Mouse (Mus musculus) v-Abl transformed pro-B cells (cell line): Measurements from ENCODE around the gene Impdh1.

Experiments used
- in situ Hi-C, 2 experiments: fragments of 400-800 bp; cut with MboI; formaldehyde crosslinking; loops; one replicate each; pipeline ENCODE4 v1.15.1; 2025; ENCODE audit not compliant: unreplicated experiment in 2 of 2

The Impdh1 gene

DNA sequence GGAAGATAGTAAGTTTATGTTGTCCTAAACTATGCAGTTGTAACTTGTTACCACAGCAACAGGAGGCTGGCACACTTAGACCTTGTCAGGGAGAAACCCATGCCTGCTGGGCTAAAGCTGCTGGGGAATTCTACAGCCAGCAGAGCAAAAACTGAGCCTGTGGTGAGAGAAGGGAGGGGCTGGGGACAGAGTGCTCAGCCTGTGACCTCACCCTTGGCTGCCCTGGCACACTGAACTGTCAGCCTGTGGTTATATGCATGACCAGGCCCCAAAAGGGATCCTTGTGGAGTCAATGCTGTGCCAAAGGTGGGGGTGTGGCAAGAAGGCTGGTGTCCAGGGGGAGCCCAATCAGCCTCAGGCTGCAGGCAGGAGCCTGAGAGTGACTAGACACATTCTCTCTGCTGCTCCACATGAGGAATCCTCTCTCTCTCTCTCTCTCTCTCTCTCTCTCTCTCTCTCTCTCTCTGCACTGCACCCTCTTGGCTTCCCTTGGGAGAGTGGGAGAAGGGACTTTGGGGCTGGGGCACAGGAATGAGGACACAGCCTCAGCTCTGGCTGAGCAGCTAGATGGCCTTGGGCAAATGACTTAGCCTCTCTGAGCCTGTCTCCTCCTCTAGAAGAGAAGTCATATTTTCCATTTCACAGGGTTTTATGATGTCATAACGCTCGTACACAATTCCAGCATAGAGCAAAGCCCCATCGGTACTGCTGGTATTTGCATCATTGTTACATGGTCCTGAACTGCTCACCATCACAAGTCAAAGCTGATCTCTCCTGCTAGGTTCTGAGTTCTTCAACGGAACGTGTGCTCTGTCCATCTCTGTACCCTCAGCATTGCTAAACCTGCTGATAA lies 20.1 kb downstream of the Impdh1 start:
- in situ Hi-C loops: no loop called here

DNA sequence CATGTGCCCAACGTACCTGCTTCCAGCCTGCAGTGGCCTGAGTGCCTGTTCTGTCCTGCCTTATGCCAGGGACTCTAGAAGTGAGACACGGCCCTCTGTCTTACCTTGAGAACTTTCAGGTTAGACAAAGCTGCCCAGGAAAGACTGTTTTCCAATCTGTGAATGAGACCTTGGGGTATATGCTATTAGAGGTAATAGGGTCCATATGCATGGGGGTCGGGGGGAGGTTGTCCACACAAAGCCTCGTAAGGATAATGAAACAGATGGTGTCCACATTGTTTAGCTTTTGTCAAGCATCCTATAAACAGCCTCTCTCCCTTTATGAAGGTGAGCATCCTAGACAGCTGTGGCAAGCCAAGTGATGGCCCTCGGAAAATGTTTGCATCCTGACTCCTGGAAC lies 21.0 kb downstream of the Impdh1 start:
- in situ Hi-C loops: no loop called here

DNA sequence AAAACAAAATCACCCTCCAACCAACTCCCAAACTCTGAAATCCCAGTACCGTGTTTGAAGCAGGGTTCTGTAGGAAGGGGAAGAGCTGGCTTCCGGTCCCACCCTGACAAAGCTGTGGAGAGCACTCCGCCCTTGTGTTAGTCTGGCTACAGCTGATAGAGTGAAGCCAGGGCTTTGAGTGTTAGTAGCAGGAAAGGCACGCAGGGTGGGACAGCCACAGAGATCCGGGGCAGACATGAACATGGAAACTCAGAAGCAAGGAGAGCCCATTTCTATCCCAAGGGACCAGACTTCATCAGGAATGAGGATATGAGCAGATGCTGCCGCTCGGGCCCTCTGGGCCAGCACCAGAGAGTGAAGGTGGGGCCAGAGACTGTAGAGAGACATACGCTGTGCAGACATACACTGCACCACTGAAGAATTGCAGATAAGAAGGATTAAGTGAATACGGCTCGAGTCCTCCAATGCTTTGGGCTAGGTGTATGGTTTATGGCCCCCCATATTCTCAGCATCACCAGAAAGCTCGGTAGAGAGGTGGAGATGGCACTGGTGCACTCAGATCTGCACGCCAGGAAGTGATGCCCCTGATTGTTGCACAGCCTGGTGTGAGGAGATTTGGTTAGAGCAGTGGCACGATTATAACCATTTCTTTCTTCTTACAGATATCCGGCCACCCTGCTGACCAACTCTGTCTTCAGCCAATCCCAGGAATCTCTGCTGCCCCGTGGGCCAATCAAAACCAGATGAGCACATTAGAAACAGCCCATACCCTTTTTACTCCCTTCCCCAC lies 22.0 kb downstream of the Impdh1 start:
- in situ Hi-C loops: no loop called here

DNA sequence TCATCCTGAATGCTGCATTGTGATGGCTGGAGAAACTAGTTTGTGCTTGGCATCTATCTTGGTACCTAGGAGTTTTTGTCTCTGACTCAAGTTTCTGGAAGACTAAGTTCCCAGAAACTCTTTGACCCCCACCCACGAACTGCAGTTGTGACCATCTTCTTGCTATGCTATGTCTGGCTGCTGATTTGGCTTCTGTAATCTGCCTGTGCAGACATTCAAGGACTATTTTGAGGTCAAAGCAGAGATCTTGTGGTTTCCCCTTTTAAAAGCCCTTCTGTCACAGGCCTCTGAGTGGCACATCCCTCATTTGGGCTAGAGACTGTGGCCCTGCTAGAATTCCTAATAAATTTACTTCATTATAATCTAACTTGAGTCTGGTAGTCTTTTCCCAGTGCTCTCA lies 28.2 kb downstream of the Impdh1 start:
- in situ Hi-C loops: no loop called here

DNA sequence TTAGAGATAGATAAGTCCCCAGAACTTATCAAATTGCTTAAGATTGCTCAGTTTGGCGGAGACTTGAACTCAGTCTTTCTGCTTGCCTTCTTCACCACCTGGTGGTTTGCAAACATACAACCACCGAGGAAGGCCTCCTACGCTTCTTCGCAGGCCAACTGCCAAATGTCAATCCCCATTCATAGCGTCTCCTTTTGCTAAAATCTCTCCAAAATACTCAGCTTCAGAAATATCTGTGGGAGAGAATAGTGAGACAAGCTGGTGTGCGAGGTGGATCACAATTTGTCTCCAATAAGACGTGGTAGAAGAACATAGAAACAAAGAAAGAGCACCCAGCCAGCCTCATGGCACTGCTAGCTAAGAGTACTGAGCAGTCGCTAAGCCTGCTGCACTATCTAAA lies 36.3 kb downstream of the Impdh1 start:
- in situ Hi-C loops: no loop called here

DNA sequence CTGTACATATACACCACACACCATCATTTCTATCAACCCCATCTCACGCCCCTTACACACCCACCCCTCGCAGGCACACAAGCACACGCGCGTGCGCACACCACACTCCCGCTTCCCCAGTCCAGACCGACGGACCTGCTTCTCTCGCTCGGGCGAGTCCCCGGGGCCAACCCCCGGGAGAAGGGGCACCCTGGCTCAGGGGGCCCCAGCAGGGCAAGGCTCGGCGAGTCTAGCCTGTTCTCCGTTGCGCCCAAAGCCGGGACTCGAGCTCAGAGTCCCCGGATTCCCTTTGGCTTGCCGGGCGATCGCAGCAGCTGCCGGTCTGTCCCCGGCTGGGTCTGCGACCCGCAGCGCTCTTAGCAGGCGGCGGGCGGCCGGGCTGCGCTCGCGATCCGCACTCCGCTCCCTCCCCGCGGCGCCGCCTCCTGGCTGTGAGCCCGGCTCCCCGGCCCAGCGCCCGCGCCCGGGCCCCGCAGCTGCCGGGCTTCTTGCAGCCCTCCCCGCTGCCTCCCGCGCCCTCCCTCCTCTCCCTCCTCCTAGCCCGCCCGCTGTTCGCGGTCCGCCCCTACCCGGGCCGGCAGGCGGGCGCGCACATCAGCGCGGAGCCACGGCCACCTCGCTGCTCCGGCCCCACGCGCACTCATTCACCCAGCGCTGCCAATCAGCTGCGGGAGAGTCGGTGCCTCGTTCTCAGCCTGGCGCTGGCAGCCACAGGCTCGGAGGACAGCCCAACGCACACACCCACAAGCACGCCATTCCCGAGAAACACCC lies 37.1 kb downstream of the Impdh1 start, which contains the start of gene Prrt4:
TSS of gene Prrt4 (minus strand) at position 697 of the 771 bp plus-strand sequence.
- in situ Hi-C loops: no loop called here

DNA sequence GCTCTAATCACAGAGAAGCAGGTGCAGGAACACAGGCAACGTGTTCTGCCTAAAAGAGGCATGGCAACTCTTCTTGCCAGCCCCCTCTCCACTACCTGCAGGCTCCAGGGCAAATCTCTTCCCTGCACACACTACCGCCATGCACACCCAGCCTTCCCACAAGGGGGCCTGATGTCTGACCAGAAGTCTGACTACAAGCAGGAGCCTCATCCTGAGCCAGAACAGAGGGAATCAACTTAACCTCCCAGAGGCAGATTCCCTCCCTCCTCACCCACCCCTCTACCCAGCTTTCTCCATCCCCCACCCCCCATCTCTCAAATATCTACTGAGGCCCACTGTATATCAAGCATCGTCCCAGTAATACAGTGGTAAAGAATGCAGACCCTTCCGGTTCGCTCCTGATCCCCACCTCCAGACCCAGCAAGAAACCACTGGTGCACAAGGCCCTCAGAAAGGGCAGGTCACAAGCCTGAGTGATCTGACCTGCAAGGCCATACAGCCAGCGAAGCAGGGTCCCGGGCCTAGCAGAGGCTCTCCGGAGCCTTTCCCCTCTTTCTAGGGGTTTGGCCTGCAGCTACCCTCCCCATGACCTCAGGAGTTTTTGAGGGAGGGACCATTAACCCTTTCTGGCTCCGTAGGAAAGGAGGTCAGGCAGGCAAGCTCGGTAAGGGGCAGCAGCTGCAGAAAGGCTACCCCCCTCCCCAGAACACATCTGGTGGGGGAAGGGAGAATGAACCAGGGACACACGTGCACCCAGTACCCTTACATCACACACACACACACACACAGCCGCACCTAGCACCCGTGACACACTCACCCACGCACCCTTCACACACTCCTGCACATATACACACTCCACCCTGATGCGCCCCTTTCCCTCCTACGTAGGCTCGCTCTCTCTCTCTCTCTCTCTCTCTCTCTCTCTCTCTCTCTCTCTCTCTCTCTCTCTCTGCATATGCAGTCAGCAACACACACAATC lies 38.0 kb downstream of the Impdh1 start:
- in situ Hi-C loops: no loop called here

DNA sequence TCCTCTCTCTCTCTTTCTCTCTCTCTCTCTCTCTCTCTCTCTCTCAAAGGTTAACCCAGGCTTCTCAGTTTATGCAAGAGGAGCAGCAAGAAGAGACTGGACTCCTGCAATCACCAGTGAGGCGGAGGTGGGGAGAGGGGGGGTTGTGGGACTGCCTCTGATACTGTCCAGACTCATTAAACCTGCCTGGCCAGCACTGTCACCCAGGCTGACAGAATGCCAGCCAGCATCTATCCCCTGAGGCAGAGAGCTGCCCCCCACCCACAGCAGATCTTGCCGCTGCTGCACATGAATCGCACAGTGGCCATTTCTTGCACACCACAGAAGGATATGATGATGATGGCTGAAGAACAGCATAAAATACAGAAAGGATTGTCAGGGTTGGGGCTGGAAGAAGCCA lies 41.1 kb downstream of the Impdh1 start:
- in situ Hi-C loops: no loop called here

DNA sequence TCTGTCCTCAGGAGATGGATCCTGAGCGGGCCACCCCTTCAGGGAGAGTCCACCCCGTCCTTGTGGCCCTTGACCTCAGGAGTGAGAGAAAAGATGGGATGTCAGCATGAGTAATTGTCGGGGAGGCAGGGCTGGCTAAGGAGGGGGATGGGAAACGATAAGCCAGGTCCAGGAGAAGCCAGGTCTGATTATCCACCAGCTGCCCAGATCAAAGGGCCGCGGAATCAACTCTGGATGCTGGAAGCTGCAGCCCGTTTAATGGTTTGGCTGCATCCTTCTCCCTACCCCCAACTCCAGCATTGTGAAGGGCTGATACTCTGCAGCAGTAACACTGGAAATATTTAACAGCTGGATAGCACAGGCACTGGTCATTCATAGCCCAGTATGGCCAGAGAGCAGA lies 41.8 kb downstream of the Impdh1 start:
- in situ Hi-C loops: loop anchor here (25.0 kb wide), 2 partner anchors 313 to 1213 kb away; partner anchors contain the start of gene Zc3hc1 (in 1 of the 2)

DNA sequence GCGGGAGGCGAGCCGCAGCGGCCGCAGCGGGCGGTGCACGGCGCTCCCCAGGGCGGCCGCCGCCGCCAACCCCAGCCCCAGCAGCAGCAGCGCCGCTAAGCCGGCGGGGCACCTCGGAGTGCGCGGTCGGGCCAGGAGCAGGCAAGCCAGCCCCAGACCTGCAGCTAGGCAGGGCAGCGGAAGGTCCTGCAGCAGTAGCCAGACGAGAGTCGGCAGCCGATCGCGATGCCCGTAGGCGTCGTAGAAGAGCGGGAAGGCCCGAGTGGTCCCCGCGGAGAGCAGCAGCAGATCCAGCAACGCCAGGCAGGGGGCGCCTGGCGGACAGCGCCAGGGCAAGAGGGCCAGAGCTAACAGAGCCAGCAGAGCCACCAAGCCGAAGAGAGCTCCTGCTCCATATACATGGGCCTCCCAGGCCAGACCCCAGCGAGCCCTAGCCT lies 45.2 kb downstream of the Impdh1 start:
- in situ Hi-C loops: loop anchor here (25.0 kb wide), 2 partner anchors 316 to 1216 kb away; partner anchors contain the start of gene Zc3hc1 (in 1 of the 2)

DNA sequence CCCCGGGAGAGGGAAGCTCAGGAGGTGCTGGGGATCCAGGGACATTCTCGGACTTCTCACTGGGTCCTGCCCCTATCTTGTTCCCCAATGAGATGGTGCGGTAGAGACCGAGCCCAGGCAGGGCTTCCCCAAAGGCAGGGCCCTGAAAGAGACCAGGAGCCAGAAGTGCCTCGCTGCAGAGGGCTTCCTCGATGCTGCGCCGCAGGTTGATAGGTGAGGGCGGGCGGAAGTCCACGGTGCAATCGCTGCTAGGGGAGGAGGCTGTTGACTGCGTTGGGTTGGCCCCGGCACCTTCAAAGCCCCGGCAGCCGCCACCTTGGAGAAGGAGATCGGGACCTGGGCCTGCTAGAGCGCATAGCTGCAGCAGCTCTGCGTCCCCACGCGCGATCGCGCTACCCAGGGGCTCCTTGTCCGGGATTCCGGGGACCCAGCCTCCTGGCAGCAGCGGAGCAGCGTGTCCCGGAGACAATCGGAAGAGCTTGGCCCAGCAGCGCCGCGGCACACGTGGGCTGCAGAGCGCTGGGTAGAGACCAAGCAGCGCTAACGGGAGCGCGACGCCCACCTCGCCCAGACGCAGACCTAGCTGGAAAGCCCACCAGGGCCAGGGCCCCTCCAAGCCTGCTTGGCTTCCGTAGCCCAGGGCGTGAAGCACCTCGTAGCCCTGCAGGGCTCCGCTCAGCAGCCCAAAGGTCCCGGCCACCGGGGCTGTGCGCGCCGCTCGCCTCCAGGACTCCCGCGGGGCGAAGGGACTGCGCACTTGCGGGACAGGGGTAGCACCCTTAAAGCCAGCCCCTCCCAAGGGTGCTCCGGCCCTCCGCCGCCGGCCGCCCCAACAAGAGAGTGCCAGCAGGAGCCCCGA lies 45.9 kb downstream of the Impdh1 start:
- in situ Hi-C loops: loop anchor here (25.0 kb wide), 2 partner anchors 317 to 1217 kb away; partner anchors contain the start of gene Zc3hc1 (in 1 of the 2)

DNA sequence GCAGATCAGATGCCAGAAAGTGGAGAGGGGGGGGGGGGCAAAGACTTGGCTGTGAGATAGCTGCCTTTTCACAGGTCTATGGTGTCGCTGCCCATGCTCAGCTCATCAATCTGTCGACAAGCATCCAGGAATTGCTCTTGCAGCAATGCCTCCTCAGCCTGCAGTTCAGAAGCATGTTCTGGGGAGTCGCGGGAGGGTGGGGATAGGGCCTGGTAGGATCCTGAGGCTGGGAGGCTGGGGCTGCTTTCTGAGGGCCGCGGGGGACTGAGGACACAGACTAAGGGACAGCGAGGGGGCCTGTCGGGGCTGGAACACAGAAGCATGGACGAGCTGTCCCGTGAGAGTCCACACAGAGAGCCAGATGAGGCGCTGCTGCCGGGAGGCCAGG lies 46.5 kb downstream of the Impdh1 start:
- in situ Hi-C loops: loop anchor here (5.0 to 25.0 kb wide), 10 partner anchors 33 to 1218 kb away; partner anchors contain the start of genes Fam71f2 (in 2 of the 2) and Zc3hc1 (in 1 of the 2)

DNA sequence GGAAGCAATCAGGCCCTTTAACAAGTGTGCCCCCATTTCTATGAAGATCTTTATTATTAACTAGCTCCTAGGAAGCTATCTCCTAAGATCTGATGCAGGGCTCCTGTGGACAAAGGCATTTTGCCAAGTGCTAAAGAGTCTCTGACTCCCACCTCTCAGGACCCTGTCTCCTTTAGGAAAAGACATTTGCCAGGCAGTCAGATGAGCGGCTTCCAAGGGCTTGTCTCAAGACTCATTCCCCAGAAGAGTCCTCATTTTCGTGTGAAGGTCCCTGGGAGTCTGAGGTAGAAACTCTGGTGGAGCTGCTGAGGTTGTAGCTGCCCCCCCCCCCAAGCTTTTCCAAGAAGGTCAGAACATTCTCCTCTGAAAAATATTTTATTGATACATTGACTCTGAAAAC lies 47.3 kb downstream of the Impdh1 start:
- in situ Hi-C loops: loop anchor here (5.0 to 25.0 kb wide), 10 partner anchors 33 to 1218 kb away; partner anchors contain the start of genes Fam71f2 (in 2 of the 2) and Zc3hc1 (in 1 of the 2)

DNA sequence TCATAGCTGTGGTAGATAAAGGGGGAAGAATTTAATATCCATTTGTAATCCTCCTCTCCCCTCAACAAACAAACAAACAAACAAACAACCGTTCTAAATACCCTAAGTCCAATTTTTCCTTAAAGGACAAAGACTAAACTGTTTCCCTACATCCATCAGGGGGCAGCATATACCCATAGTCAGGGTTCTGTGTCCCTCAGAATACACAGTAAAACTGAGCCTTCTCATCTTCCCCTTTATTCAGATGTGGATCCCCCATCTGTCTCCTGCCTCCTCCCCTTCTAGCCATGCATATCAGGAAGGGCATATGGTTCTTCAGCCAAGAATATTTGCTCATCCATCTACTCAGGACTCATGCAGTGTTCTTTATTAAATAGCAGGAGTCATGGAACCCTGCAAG lies 50.0 kb downstream of the Impdh1 start:
- in situ Hi-C loops: loop anchor here (5.0 to 25.0 kb wide), 10 partner anchors 36 to 1221 kb away; partner anchors contain the start of genes Fam71f2 (in 2 of the 2) and Zc3hc1 (in 1 of the 2)

DNA sequence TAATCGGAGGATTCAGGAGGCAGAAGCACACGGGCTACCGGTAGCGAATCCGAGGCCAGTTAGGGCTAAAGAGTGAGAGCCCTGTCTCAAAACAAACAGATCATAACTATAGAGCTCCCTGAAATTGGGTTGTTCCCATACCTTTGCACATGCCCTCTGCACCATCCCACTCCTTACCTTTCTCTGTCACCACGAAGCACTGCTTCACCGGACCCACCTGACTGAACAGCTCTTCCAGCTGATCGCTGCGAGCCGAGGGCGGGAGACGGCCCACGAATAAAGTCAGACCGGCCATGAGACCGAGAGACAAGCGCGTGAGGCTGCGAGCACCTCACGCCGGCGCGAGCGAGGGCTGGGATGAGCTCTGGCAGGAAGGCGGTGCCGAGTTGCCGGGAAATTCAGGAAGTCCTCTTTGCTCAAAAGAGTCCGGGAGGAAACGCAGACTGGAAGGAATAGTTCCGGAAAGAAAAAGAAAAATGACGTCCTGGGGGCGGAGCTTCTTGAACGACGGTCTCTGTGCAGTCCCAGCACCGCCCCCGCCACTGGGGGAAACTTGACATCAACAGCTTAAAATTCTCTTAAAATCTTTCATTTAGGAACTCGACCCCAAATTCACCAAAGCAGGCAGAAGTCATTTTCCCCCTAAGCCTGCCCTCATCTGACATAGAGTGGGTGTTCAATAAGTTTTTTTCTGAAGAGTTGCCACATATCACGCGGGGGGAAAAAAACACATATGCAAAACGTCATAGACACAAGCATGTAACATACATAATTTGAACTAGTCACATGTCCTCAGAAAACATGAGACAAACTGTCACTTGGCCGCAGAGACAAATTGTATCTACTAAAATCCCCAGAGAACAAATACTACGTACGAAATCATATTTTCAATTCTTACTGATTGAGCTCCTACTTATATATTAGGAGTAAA lies 51.6 kb downstream of the Impdh1 start, which contains the start of gene Rbm28:
TSS of gene Rbm28 (minus strand) at position 693 of the 931 bp plus-strand sequence.
- in situ Hi-C loops: loop anchor here (5.0 to 25.0 kb wide), 10 partner anchors 38 to 1223 kb away; partner anchors contain the start of genes Fam71f2 (in 2 of the 2) and Zc3hc1 (in 1 of the 2)

DNA sequence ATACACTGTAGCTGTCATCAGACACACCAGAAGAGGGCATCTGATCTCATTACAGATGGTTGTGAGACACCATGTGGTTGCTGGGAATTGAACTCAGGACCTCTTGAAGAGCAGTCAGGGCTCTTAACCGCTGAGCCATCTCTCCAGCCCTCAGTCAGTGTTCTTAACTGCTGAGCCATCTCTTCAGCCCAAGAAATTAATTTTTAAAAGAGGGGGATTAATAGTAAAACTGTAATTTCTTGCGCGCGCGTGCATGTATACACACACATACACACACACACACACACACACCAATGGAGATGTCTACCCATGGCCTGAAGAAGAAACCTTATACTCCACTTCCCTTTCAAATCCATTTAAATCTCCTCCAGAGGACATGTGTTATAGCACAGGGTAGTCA lies 54.9 kb downstream of the Impdh1 start:
- in situ Hi-C loops: loop anchor here (10.0 to 25.0 kb wide), 4 partner anchors 326 to 1226 kb away; partner anchors contain the start of gene Zc3hc1 (in 1 of the 2)

DNA sequence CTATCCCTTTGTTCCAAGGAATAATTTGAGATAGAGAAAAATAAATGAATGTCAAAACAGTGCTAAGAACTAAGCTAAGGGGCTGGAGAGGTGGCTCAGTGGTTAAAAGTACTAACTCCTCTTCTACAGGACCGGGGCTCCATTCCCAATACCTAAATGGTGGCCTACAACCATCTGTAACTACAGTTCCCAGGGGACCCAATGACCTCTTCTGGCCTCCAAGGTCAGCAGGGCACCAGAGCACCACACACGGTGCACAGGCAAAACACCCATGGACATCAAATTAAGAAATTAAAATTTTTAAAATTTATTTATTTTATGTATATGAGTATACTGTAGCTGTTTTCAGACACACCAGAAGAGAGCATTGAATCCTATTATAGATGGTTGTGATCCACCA lies 55.4 kb downstream of the Impdh1 start:
- in situ Hi-C loops: loop anchor here (10.0 to 25.0 kb wide), 4 partner anchors 327 to 1227 kb away; partner anchors contain the start of gene Zc3hc1 (in 1 of the 2)
